Mouse (Mus musculus) olfactory bulb, adult 2 months (tissue): ENCODE measurements around the gene Pik3r6.

Source experiments
- CTCF ChIP-seq: fragments of 200-500 bp; IDR thresholded peaks from 2 replicates; pipeline ENCODE4 v1.5.1; 2012; ENCODE audit warnings: low read depth, mild to moderate bottlenecking, low read length, moderate library complexity; ENCODE audit not compliant: insufficient read depth
- POLR2A ChIP-seq: fragments of 200-500 bp; IDR thresholded peaks from 2 replicates; pipeline ENCODE4 v1.6.1; 2012; ENCODE audit warnings: mild to moderate bottlenecking, low read depth, low read length, moderate library complexity; ENCODE audit not compliant: insufficient read depth

GRCm38 (mm10) chr11:68485206-68485942 lies 17.4 kb upstream of the Pik3r6 start:
- TF ChIP-seq CTCF (no peak), POLR2A (no peak)
